Mouse (Mus musculus): Measurements from ENCODE around the gene Prepl. TPM values are rescaled to one million over a fixed set of nuclear protein-coding genes. Genes with fewer than 3 reads are reported as not detected.

Gene Prepl
- total and polyA plus RNA-seq, 3 experiments = 36.1 to 142 (median 122) TPM

DNA sequence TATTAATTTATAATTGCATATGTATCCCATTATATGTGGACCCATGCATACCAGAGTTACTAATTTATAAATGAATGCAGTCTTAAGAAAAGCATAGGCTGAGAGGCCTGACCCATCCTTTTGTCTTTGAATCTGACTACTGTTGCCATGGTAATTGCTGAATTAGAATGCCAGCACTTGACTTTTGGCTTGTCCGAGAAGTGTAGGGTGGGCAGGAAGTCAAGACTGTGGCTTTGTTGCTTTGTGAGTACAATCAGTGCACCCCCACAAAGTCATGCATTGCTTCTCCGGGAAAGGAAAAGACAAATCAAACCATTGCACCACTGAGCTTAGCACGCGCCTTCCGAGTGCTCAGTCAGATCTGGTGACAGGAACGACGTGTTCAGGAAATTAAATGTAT lies 11.7 kb upstream of the Prepl start:
- H3K4me1 ChIP-seq (ENCODE audit: control insufficient read depth, insufficient read depth, low read length) = no peaks in the 10 kb centered on the region
- H3K4me3 ChIP-seq = no peak overlapping the region
- H3K9ac ChIP-seq (ENCODE audit: low read depth, low read length) = no peak overlapping the region
- DNase-seq = no peak
- TF ChIP-seq CTCF (IDR thresholded peaks at IDR 0.05) = no peak
- no peak for TF ChIP-seq EP300 (IDR thresholded peaks at IDR 0.05; ENCODE audit: insufficient read depth, low read depth, low read length)
- no peak for TF ChIP-seq POLR2A (IDR thresholded peaks at IDR 0.05; ENCODE audit: insufficient read depth, low read depth, low read length)
- intact Hi-C loops (cut with DNase I) = no loop called here
- H3K27me3 ChIP-seq (ENCODE audit: control insufficient read depth, insufficient read depth, low read length) = no peaks in the 10 kb centered on the region
- 78% methylated on average over 7 of the region's 7 CpGs for WGBS
- H3K27ac ChIP-seq = no peak overlapping the region
- no peaks in the 10 kb centered on the region for H3K79me2 ChIP-seq (replicated peaks; ENCODE audit: control insufficient read depth, insufficient read depth, low read length)
- H3K36me3 ChIP-seq (ENCODE audit: control insufficient read depth, insufficient read depth, low read length) = no peaks in the 10 kb centered on the region

DNA sequence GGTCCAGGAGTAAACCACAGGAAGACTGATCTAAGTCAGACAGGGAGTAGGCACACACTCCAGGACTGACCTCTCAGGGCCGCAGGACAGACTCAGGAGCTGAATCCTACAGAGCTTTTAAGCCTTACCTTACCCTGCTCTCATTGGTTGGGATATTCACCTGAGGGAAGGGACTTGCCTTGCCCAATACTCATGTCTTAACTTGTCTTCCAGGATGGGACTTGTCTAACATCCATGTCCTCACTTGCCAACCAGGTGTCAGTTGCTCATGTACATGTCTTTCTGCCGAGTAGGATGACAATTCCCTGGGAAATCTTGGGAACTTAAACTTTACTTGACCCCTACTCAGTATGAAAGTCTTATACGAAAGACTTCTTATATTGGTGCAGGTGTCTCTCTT lies 10.2 kb upstream of the Prepl start:
- Histone ChIP-seq H3K36me3 (ENCODE audit: control insufficient read depth, insufficient read depth, low read length) (no peaks in the 10 kb centered on the region), H3K27ac (no peak overlapping the region), H3K9ac (ENCODE audit: low read depth, low read length) (no peak overlapping the region), H3K27me3 (ENCODE audit: control insufficient read depth, insufficient read depth, low read length) (no peaks in the 10 kb centered on the region), H3K4me3 (no peak overlapping the region), H3K4me1 (ENCODE audit: control insufficient read depth, insufficient read depth, low read length) (no peaks in the 10 kb centered on the region), H3K79me2 (replicated peaks; ENCODE audit: control insufficient read depth, insufficient read depth, low read length) (peaks cover 2% of the 10 kb centered on the region; the same call in 1 of the 2 replicates)
- WGBS = 90% methylated on average over 3 of the region's 3 CpGs
- DNase-seq = no peak
- intact Hi-C loops (cut with DNase I) = no loop called here
- no peak for TF ChIP-seq POLR2A (IDR thresholded peaks at IDR 0.05; ENCODE audit: insufficient read depth, low read depth, low read length)

GRCm38 (mm10) chr17:85098677-85099323 lies 8.8 kb upstream of the Prepl start:
- no peak for TF ChIP-seq POLR2A (IDR thresholded peaks at IDR 0.05; ENCODE audit: insufficient read depth, low read depth, low read length)
- TF ChIP-seq CTCF (IDR thresholded peaks at IDR 0.05) = no peak
- no peak for TF ChIP-seq EP300 (IDR thresholded peaks at IDR 0.05; ENCODE audit: insufficient read depth, low read depth, low read length)
- Histone ChIP-seq H3K4me3 (no peak overlapping the region), H3K9ac (ENCODE audit: low read depth, low read length) (no peak overlapping the region), H3K4me1 (ENCODE audit: control insufficient read depth, insufficient read depth, low read length) (no peaks in the 10 kb centered on the region), H3K27me3 (ENCODE audit: control insufficient read depth, insufficient read depth, low read length) (no peaks in the 10 kb centered on the region), H3K79me2 (replicated peaks; ENCODE audit: control insufficient read depth, insufficient read depth, low read length) (peaks cover 2% of the 10 kb centered on the region; the same call in 1 of the 2 replicates), H3K36me3 (ENCODE audit: control insufficient read depth, insufficient read depth, low read length) (no peaks in the 10 kb centered on the region), H3K27ac (no peak overlapping the region)
- no peak for DNase-seq
- 94% methylated on average over 7 of the region's 7 CpGs for WGBS
- intact Hi-C loops (cut with DNase I) = no loop called here

DNA sequence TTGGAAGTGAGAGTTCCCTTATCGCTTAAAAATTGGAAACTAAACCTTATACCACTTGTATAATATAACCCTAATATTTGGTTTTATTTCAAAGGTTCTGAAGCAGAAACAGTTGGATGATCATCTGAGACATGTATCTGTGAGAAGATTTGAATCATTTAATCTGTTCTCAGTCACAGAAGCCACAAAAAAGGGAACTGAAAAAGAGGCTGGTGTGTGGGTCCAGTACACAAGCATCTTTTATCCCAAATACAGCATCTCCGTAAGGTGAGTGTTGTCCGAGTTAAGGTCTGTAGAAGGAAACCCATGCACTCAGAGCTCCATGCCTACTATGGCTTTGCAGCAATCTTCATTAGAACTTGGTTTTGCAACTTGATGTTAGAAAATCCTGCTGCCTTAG lies 6.4 kb upstream of the Prepl start:
- no peak overlapping the region for H3K9ac ChIP-seq (ENCODE audit: low read depth, low read length)
- no peak overlapping the region for H3K4me3 ChIP-seq
- H3K27me3 ChIP-seq (ENCODE audit: control insufficient read depth, insufficient read depth, low read length) = no peaks in the 10 kb centered on the region
- peaks cover 2% of the 10 kb centered on the region; the same call in 1 of the 2 replicates for H3K79me2 ChIP-seq (replicated peaks; ENCODE audit: control insufficient read depth, insufficient read depth, low read length)
- TF ChIP-seq CTCF (IDR thresholded peaks at IDR 0.05) (no peak), EP300 (IDR thresholded peaks at IDR 0.05; ENCODE audit: insufficient read depth, low read depth, low read length) (no peak), POLR2A (IDR thresholded peaks at IDR 0.05; ENCODE audit: insufficient read depth, low read depth, low read length) (no peak)
- intact Hi-C loops (cut with DNase I) = no loop called here
- no peak overlapping the region for H3K27ac ChIP-seq
- H3K36me3 ChIP-seq (ENCODE audit: control insufficient read depth, insufficient read depth, low read length) = no peaks in the 10 kb centered on the region
- no peaks in the 10 kb centered on the region for H3K4me1 ChIP-seq (ENCODE audit: control insufficient read depth, insufficient read depth, low read length)
- 90% methylated on average over 3 of the region's 3 CpGs for WGBS
- DNase-seq = no peak

DNA sequence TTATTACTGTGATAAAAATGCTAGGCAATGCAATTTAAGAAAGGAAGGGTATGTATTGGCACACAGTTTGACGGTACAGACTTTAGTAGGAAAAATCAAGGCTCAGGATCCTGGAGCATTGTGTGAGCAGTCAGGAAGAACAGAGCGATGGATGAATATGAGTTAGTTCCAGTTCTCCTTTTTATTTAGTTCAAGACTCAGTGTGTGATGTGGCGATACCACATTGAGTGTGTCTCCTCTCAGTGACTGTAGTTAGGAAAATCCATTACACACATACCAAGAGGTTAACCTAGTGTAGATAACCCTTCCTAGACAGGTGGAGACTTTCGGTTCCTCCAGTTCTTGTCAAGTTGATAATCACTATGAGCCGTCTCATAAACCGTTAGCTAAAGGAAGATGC lies 1.7 kb upstream of the Prepl start:
- H3K4me3 ChIP-seq = no peak overlapping the region

DNA sequence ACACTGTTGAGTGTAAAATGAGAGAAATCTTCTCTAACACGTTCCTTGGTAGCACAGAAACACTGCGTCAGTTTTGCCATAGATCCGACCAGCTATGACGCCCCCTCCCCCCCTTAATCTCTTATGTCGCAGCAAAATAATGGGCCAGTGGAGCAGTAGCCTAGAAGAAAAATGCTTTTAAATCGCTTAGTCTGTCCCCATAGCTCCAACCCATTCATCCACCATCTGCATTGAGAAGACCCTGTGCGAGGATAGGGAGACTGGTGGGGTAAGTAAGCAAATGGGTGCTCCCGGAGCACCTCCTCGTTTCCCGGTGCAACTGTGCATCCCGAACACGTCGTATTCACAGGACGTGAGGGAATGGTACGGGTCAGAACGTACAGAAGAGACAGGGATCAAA lies 420 bp downstream of the Prepl start:
- Histone ChIP-seq H3K27ac (peak overlapping the region; percentile 75), H3K9ac (ENCODE audit: low read depth, low read length) (peak overlapping the region; percentile 83), H3K4me1 (ENCODE audit: control insufficient read depth, insufficient read depth, low read length) (peaks cover 4% of the 10 kb centered on the region; the same call in 1 of the 2 replicates), H3K36me3 (ENCODE audit: control insufficient read depth, insufficient read depth, low read length) (peaks cover 3% of the 10 kb centered on the region), H3K27me3 (ENCODE audit: control insufficient read depth, insufficient read depth, low read length) (no peaks in the 10 kb centered on the region), H3K79me2 (replicated peaks; ENCODE audit: control insufficient read depth, insufficient read depth, low read length) (no peaks in the 10 kb centered on the region), H3K4me3 (peak overlapping the region; percentile 88)
- intact Hi-C loops (cut with DNase I) = loop anchor here (5.0 kb wide), 3 partner anchors 132 to 297 kb away; partner anchors contain the start of genes Lrpprc and Ppm1b
- DNase-seq = no peak
- WGBS = 1% methylated on average over 16 of the region's 16 CpGs
- no peak for TF ChIP-seq POLR2A (IDR thresholded peaks at IDR 0.05; ENCODE audit: insufficient read depth, low read depth, low read length)
- TF ChIP-seq EP300 (IDR thresholded peaks at IDR 0.05; ENCODE audit: insufficient read depth, low read depth, low read length) = no peak
- TF ChIP-seq CTCF (IDR thresholded peaks at IDR 0.05) = no peak

More for the DNA sequence above, 1.7 kb upstream of the Prepl start:
- Histone ChIP-seq H3K27me3 (ENCODE audit: control insufficient read depth, insufficient read depth, low read length) (no peaks in the 10 kb centered on the region), H3K27ac (no peak overlapping the region), H3K36me3 (ENCODE audit: control insufficient read depth, insufficient read depth, low read length) (no peaks in the 10 kb centered on the region; the same call in 1 of the 2 replicates), H3K9ac (ENCODE audit: low read depth, low read length) (no peak overlapping the region), H3K79me2 (replicated peaks; ENCODE audit: control insufficient read depth, insufficient read depth, low read length) (peaks cover 2% of the 10 kb centered on the region; the same call in 1 of the 2 replicates), H3K4me1 (ENCODE audit: control insufficient read depth, insufficient read depth, low read length) (peaks cover 1% of the 10 kb centered on the region; the same call in 1 of the 2 replicates)
- WGBS = 94% methylated on average over 6 of the region's 6 CpGs
- intact Hi-C loops (cut with DNase I) = loop anchor here (5.0 kb wide), 3 partner anchors 134 to 299 kb away; partner anchors contain the start of genes Lrpprc and Ppm1b
- DNase-seq = no peak
- TF ChIP-seq POLR2A (IDR thresholded peaks at IDR 0.05; ENCODE audit: insufficient read depth, low read depth, low read length) (no peak), EP300 (IDR thresholded peaks at IDR 0.05; ENCODE audit: insufficient read depth, low read depth, low read length) (no peak), CTCF (IDR thresholded peaks at IDR 0.05) (no peak)

All from heart, adult 2 months (tissue).